Mouse (Mus musculus) layer of hippocampus, adult 11-12 months (tissue): ENCODE results near the gene Gtf2h2.
"Not testable (repeated sequence)": the region's sequence is repeated elsewhere in the genome, so short reads cannot be mapped to it uniquely, and the experiment has no call there.

Experiments
- DNase-seq: peaks from one replicate; pipeline ENCODE4 v3.0.0; 2022; ENCODE audit warnings: low spot score

The Gtf2h2 gene

DNA sequence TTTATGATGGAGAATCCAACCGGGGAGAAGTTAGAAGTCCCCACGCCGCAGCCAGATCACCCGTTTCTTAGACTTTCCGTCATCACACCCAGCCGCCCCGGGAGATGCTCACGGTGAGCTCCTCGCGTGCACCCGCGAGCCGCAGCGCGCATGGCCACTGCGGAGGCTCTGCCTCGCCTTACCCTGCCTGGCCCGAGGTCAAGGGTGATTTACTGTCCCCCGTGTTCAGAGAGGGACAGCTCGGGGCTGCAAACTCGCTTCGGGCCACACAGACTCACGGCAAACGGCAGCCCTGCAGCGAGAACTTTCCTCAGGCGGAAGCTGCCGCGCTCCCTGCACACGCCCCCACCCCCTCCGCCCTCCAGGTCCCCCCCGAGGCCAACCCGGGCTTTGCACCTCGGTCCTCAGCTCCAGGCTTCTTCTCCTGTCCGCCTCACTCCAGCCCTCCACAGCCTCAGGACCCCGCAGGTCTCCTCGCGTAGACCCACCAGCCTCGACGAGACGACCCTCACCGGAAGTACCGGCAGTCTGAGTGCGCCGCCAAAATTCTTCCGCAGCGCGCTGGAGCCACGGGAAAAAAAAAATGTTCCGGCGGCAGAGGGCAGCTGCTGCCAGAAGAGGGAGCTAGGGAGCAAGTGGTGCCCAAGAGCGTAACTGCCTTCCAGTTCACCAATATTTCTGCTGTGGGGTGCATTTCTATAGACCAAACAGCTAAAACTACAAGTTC, at the start of gene Gtf2h2:
Gene Gtf2h2 (minus strand): TSS at position 519 of the 727 bp plus-strand sequence.
- DNase-seq: peak; percentile 81

DNA sequence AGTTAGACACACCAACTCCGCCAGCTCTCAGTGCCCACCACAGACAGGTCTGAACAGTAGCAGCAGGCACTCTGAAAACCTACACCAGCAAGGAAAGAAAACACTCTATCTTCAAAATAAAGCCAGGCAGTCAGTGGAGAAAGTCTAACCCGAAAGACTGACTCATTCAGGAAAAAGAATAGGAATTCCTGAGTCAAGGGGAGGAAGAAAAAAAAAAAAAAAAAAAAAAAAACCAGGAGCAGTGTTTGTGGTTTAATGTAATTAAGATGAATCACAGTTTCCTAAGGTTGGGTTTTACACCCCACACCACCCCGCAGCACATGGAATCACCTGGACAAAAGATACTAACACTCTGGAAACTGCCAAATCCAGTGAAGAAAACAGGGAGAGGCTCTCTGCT, 43.8 kb upstream of the Gtf2h2 start:
- no peak for DNase-seq

DNA sequence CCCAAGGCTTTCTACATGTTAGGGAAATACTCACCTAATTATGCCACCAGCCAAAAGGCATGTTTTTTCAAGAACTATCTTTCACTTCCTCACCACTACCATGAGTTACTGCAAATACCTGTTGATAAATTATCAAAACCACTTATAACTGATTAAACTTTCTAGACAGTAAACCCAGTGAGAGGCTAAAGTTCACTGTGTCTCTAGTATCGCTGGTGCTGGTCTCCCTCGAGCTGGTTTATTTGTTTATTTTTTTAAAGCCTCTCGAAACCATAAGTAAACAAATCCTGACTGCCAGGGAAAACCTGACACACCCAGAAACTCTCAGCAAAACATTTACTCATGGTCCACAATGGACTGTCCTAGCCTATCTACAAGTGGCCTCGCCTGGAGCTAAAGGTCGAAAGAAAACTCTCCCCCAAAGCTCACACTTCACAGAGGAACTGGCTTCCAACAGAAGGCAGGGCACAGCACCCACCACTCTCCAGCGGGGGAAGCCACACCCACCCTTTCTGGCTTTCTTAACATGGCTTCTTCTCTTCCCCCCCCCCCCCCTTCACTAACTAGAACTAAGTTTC, 40.5 kb upstream of the Gtf2h2 start:
- DNase-seq: no peak

DNA sequence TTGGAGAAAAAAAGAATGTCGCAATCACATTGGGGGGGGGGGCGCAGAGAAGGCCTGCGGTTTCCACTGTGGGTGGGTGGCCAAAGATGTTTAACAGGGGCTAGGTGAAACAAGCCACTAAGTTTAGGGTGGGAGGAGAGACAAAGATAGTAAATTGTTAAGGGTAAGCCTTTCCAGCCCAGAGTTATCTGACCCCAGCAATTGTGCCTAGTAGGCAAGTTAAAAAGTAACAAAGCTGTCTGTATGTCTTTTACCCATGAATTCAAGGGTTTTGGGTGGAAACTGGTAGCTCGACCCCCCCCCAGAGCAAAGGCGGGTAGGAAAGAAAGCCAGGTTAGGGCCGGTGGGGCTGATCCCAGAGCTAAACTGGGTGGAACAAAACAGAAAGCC, 34.3 kb upstream of the Gtf2h2 start:
- DNase-seq: no peak

DNA sequence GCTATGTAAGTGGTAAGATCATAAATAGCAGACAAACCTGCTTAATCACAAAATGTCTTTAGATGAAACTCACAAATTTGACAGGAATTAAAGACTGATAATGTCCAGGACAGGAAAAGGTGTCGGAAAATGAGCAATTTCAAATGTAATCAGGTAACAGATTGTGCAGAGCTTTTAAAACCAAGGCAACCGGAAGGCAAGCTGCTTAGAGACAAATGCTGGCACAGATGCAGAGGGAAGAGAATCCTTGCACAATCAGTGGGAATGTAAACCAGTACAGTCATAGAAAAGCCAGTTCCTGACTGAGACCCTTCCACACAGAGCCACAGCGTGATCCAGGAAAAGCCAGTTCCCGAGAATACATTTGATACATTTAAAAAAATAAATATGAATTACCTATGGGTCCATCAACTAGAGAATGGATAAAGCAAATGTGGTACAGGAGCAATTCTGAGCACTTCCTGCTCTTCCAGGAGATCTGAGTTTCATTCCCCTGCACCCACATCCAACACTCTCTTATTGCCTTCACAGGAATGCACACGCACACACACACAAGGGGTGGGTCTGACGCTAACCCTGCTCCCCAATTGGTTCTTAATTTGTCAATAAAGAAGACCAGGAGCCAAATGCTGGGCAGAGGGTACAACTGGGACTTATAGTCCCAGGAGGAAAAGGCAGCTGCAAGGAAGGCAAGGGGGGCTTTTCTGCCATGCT, 33.7 kb upstream of the Gtf2h2 start:
- DNase-seq: peak; percentile 45

DNA sequence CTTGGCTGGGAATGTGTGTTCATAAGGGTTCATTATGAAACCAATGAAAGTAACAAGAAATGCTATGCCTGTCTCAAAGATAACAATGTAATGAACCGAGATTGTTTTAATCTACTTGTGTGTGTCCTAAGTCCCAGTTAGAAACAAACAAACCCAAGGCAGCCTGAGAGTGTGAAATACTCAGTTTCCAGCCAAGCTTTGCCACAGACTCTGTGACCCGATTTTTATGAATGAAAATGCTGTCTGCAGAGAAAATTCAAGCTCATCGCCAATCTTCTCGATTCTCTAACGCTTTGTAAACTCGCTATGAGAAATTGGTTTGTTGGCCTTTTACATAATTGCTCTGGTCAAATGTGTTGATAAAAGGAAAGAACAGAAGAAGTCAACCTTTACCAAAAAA, 32.5 kb upstream of the Gtf2h2 start:
- DNase-seq: no peak

DNA sequence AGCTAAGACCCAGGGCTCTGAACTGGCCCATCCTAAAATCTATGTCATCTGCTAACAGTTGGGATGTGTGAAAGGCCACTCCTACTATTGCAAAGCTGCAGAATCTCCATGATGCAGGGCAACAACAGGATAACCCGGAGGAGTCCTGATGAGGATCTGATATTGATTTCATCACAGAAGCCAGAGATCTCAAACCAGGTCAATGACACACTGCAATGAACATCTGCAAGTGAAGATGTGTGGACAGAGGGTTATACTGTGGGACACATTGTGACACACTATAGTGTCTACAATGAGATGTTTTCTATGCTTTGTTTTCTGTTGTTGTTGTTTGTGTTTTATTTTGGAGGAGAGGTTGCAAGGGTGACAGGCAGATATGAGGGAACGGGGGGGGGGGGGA, 31.3 kb upstream of the Gtf2h2 start:
- DNase-seq: no peak

DNA sequence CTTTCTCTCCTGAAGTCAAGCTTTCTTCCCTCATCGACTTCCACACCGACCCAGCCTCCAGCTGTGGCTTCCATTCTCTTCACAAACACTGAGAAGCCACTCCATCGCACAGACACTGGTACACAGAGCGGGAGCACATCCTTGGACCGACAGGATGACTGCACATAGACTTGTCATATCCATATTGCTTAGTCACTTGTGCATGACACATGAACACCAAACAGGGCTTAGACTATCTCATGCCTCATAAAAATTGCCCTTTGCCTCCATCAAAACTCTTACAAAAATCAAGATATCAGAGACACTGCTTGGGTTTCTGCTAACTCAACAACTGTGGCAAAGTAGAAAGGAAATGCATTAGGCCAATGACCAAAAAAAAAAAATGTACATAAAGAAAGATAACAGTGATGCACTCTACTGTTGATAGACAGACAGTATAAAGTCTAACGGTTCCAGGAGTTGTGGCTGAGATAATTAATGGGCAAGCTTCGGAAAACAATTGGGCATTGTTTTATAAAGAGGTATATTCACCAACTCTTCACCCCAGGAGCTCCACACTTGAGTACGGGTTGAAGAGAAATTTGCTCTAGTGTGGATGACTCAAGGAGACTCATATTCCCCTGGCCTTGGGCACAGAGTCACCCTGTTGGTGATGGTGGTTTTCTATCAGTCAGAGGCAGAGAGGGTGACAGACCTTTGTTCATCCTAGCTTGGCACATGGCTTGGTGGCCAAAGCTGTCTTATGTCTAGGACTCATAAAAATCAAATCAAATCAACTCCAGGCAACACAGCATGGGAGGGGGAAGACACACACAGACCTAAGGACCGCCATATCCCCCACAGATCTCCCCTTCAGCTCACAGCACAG, 29.6 kb upstream of the Gtf2h2 start:
- no peak for DNase-seq

DNA sequence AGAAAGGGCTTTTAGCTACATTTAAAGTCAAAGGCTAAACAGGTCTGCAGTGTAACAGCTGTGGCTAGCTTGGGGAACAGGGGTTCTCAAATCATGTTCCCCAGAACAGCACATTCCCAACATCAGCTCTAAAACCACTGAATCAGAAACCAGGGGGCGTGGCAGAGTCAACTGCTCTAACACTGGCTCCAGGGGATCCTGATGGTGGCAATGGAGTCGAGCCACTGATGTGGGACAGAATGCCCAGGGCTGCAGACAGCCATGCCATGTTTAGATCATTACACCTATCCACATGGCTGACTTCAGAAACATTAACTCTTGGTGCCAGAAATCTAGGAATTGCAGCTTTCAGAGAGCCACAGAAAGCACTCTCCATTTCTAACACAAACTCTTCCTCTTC, 26.8 kb upstream of the Gtf2h2 start:
- DNase-seq: no peak

DNA sequence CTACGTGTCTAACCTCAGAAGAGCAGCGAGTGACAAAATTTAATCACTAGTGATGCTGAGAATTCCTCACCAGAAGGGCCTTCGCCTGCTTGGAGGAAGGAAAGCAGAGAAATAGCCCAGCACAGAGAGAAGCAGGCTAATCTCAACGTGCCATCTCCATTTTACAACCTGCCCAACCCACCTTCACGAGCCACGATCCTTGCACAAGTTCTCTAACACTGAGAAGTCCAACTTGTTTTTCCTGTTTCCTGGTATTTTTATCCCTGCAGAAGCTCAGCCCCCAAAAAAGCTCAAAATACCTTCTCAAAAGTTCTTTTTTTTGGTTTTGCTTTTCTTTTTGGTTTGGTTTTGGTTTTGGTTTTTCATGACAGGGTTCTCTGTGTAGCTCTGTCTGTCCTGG, 25.8 kb upstream of the Gtf2h2 start:
- DNase-seq: no peak

DNA sequence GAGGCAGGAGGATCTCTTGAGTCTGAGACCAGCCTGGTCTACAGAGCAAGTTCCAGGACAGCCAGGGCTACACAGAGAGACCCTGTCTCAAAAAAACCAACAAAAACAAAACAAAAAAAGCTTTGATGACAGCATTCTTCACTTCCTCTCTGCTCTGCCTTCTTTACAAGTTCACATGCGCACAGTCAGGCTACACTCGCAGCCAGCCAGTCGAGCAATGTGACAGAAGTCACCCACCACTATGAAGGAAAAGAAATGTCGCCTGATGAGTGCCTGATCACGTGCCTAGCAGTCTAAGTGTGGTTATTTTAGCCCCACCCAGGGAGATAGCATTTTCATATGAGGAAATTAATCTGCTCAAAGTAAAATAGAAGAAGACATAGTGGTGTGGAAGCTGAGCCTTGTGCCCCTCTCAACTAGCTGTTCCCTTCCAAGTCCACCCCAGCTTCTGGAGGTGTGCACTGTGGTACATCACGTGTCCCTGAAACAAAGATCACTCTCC, 25.3 kb upstream of the Gtf2h2 start:
- DNase-seq: no peak

DNA sequence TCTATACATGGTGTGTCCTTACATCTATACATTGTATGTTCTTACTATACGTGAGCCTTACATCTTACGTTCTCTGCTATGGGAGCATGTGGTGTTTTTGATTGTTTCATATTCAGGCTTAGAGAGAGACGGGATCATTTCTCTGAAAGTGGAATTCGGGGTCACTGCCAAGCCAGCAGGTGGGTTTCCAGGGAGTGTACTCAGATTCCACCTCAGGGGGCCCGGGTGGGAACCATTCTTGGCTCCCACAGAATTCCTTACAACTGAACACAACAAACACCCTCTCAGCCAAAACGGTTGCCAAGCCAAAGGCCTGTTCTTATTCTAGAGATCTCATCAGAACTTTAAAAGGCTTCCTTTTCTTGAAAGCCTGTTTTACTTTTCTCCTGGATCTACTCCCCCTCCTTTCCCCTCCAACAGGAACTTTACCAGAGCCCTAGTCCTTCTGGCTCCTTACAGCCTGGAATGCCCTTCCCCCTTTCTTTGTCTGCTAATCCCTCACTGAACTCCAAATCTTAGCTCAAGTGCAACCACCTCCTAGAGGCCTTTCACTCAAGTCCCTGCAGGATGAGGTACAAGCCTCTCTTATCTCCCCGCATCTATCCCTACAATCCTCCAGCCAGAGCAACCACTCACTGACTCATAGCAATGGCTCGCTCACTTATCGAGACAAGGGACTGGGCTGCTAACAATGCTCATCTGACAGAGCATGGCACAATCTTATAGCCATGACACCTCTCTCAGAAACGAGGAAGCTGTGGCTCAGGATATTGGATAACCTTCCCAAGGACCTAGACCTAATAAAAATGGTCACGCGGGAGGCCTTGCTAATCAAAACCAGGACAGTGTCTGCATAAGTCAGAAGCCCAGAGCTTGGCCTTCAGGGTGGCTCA, 24.1 kb upstream of the Gtf2h2 start:
- peak; percentile 18 for DNase-seq

DNA sequence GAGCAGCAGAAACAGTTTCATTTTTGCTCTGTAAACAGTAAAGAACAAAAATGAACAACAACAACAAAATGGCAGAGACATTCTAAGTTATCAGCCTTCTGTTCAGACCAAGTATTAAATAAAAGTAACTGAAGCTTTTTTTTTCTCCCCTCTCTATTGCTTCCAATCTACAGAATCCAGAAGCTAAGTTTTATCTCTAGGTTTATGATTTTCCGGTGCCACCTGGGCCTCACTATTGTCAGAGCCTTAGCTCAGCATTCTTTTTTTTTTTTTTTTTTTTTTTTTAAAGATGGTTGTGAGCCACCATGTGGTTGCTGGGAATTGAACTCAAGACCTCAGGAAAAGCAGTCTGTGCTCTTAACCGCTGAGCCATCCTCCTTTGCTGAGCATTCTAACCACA, 20.4 kb upstream of the Gtf2h2 start:
- DNase-seq: no peak

DNA sequence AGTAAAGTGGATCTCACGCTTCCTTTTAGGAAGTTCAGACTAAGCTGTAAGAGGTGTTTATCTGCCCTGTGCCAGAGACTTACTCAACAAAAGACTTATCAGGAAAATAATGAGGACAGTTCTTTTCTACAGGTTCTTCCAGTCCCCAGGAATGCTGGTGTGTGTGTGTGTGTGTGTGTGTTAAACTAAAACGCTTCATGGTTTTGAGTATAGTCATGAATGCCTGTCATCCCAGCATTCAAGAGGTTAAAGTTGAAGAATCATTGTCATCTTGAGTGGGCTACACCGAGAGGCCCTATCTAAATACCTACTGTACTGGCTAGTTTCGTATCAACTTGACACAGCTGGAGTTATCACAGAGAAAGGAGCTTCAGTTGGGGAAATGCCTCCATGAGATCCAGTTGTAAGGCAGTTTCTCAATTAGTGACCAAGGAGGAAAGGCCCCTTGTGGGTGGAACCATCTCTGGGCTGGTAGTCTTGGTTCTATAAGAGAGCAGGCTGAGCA, 19.5 kb upstream of the Gtf2h2 start:
- no peak for DNase-seq

DNA sequence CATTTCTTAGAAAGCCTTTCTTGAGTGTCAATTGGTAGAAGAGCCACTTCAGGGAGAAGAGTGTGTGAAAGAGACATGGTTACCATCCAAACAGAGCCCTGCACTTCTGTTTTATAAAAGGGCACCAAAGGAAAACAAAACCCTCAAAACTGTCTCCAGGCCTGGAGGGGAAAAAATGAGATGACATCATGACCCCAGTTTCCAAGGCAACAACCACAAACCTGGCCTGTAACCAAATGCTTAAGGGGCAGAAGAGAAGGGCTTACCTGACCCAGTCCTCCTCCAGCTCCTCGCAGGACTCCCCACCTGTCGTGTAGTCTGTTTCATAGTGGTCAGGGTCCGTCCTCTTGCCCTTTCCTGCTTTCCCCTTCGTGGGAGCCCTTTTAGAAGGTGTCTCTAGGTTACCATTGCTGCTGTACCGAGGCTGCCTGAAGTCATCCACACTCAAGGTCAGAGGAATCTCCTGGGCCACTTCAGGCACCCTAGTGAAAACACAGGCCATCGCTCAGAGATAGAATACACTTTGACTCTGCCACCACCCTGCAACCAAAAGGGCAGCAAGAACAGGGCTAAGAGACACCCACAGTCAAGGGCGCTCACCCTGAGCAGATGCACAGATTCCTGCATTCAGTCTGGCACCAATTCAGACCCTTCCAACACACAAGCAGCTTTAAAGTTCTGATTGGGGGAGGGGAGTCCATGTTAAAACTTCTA, 18.9 kb upstream of the Gtf2h2 start:
- no peak for DNase-seq

DNA sequence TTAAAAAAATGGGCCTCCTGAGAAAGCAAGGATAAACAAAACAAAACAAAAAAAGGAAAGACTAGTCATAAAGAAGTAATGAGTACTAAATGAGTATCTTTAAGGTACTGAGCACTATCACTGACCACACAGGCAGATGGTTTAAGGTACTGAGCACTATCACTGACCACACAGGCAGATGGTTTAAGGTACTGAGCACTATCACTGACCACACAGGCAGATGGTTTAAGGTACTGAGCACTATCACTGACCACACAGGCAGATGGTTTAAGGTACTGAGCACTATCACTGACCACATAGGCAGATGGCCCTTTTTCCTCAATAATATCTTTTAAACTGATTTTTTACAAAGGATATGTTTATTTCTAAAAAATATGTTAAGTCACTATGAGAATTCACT, 7.2 kb upstream of the Gtf2h2 start:
- DNase-seq: not testable (repeated sequence)

DNA sequence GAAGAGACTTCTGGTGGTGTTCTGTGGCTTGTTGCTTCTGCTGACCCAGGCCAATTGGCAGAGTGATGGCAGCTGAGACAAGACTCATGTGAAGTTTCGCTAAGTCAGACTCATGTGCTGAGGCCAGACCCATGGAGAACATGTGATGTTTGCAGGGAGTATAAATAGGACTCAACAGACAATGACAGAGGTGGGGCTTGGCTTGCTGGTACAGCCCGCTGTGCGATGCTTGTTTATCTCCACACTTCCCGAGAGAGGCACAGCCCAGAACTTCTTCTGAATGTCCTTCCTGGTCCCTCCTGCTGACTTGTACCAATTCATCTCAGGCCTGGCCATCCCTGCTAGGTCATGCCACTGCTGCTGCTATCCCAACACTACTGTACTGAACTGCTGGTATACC, 3.0 kb upstream of the Gtf2h2 start:
- no peak for DNase-seq

DNA sequence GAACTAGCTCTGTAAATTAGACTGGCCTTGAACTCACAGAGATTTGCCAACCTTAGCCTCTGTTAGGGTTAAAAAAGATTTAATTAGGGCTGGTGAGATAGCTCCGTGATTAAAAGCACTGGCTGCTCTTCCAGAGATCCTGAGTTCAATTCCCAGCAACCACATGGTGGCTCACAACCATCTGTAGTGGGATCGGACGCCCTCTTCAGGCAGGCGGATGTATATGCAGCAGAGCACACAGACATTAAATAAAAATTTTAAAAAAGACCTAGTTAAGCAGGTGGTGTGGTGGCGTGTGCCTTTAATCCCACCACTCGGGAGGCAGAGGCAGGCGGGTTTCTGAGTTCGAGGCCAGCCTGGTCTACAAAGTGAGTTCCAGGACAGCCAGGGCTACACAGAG, 2.0 kb upstream of the Gtf2h2 start:
- not testable (repeated sequence) for DNase-seq

DNA sequence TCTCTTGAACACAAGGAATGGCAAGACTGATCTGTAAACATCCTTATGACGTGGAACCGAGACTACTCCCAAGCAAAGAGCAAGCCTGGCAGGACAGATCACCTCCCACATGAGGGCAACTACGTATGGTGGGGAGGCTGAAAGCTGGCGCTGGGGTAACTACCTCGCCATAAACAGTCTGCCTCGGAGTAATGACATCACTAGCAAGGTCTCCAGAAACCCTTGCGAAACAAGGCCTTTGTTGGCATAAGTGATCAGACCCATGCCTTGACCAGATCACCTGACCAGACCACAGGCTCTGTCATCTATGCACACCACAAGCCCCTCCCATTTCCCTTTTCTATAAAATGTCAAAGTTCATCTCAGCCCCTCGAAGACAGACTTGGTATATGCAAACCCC, 934 bp upstream of the Gtf2h2 start:
- DNase-seq: no peak

DNA sequence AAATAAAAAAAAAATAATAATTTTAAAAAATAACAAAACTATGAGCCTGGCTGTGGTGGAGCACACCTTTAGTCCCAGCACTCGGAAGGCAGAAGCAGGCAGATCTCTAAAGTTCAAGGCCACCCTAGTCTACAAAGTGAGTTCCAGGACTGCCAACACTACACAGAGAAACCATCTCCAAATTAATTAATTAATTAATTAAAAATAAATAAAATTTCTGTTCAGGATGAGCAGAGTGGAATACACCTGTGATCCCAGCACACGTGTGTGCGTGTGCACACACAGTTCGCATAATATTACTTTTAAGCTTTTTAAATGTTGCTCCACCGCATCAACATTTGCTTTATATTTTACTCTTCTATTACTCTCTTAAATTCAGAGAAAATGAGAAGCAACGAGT, 756 bp downstream of the Gtf2h2 start:
- no peak for DNase-seq
